Mouse (Mus musculus) WW6 (cell line): Measurements from ENCODE around the gene Sipa1l1.

Experiments used
- DNase-seq: peaks from one replicate; pipeline ENCODE4 v3.0.0-alpha.2; 2013; ENCODE audit warnings: low read depth, low spot score

The Sipa1l1 gene

DNA sequence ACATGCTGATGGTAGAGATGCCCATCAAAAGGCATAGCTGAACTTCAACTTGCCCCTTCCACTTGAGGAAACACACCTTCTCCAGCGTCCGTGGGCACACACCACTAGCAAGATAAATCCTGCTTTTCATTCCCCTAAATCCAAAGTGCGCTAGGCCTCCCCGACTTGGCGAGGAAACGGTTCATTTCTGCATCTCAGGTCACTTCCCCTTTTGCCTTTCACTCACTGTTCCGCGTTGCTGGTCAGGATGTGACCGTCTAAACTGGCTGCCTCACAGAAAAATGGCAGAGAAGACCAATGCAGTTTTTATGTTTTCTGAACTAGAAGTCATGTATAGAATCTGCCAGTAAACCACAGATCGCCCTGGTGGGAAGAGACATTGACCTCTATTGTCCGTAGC, 256.7 kb downstream of the Sipa1l1 start:
- DNase-seq, result no peak

- DNase-seq, result no peak
Measured at GRCm38 (mm10) chr12:82427416-82427815, 258.3 kb downstream of the Sipa1l1 start.

DNA sequence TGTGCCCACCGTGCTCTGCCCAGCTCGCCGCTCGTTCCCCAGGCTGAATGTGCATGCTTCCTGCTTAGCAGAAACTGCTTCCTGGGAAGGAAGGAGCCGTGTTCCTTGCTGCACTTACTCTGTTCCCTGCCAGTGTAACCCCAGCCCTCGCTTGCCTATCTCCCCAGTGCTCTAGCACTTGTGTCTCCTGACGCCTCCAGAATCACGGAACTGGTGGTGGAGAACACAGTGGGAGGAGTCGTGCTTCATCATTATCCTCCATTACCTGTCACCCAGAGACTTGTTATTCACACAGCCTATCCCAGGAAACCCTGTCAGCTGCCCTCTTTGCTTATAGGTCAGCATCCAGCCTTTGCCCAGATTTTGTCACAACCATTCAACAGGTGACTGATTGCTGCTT, 259.3 kb downstream of the Sipa1l1 start:
- DNase-seq, result no peak

DNA sequence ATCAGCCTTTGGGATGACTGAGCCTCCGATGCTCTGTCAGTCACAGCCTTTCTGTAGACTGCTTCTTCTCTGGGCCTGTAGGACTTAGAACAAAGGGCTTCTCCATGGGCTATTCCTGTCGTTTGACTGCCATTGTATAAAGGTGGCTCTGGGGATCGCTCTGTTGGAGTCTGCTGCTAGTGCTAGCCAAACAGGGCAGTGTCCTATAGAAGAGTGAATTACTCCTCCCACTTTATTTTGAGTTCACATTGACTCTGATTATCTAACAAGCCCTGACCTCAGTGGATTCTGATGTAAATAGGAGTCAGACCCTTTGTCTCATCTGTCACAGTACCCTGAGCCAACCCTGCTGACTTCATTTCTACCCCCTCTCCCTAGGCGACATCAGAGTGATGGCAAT, 264.2 kb downstream of the Sipa1l1 start:
- no peak for DNase-seq

GRCm38 (mm10) chr12:82434591-82434990, 265.5 kb downstream of the Sipa1l1 start:
- no peak for DNase-seq

GRCm38 (mm10) chr12:82441479-82441878, 272.4 kb downstream of the Sipa1l1 start:
- no peak for DNase-seq

GRCm38 (mm10) chr12:82446609-82447024, 277.5 kb downstream of the Sipa1l1 start:
- no peak for DNase-seq

DNA sequence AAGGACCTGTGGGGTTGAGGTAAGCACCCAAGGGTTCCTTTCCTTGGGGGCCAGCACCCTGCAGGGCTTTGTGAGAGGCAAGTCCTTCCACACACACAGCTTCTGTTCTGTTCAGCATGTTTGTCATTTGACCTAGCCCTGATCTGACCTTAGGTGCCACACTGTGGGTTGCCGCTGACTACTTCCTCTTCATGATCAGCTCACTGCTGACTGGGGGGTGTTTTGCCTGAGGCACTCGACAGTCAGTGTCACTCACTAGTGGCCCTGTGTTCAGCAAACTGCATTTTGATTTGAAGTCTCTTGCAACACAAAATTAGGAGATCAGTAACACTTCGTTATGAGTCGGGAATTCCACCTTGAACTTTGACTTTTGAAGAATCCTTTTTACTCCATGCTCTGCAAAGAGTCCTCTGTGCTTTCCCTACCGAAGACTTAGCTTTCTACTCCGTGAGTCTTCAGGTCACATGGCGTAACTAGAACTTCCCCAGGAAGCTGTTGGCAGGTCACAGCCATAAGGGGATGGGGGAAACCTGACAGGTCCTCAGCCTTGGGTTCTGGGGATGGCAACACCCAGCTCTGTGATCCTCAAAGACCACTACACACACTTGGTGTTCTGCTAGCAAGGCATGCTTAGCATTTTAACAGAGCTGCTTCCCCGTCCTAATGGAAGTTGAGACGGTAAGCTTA, 279.2 kb downstream of the Sipa1l1 start:
- DNase-seq, result no peak

GRCm38 (mm10) chr12:82452428-82452827, 283.3 kb downstream of the Sipa1l1 start:
- DNase-seq, result no peak

- no peak for DNase-seq
Measured at GRCm38 (mm10) chr12:82454415-82454814, 285.3 kb downstream of the Sipa1l1 start.

- DNase-seq, result no peak
Measured at GRCm38 (mm10) chr12:82455700-82456413, 286.7 kb downstream of the Sipa1l1 start.

- DNase-seq, result no peak
Measured at GRCm38 (mm10) chr12:82456414-82456805, 287.3 kb downstream of the Sipa1l1 start.

DNA sequence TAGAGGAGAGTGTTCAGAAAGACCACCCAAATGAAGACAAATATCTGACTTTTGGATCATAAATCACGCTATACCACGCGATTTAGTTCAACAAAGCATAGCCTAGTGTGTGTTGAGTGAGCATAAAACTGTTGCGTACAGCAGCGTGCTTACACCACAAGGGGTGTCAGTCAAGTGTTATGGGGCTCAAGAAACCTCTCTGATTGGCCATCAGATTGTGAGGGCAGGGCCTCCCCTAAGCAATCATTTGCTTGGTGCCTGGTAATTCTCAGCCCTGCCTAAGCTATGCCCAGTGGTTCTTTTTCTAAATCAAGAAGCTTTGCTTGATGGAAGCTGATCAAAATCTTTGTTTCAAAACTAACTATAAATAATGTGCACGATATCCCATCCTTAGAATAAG, 288.5 kb downstream of the Sipa1l1 start:
- DNase-seq, result no peak

DNA sequence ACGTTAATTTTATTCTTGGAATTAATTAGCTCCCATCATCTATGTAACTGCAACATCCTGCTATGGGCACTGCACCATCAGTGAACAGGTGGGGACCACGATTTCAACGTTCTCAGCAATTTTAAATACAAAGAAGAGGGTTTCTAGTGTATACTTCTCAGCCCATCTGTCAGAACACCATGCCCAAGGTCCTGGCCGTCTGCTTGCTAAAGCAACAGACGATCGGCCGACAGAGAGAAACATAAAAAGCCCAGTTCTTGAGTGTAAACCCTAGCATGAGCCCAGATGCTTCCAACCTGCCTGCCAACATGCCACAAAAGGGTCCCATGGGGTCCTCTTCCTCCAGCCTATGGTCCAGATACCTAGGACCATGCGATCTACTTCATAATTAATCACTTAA, 288.9 kb downstream of the Sipa1l1 start:
- no peak for DNase-seq

- no peak for DNase-seq
Measured at GRCm38 (mm10) chr12:82467234-82467633, 298.1 kb downstream of the Sipa1l1 start.

DNA sequence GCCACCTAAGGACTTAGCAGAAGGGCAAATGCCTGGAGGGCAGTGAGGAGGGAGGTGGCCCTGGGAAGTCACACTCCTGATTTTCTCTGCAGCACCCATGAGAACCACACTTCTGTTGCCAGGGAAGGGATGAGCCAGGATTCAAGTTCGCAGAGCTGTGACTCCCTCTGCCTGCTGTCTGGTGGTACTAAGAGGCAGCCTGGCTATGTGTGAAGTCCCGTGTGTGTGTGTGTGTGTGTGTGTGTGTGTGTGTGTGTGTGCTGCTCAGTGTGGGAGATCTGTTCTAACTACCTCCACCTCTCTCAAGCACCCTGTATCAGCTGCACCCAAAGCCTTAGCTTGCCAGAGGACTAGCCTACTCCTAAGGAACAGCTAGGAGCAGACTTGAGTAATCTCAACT, 298.5 kb downstream of the Sipa1l1 start:
- DNase-seq, result no peak

DNA sequence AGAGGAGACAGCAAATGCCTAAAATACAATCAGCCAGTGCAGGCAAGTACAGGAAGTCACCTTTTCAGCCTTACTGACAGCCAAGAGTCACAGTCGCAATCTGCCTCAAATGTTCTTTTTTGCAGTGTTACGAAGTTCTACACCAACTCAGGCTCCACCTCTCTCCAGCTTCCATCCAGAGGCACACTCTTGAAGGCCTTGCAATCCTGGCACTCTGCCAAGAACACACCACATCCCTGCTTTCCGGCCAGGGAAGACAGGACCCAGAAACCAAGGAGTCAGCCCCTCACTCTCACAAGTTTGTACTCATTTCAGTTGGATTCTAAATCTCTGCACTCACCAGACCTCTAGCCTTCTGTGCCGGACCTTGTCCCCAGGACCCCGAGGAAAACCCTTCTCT, 299.3 kb downstream of the Sipa1l1 start:
- DNase-seq, result no peak

DNA sequence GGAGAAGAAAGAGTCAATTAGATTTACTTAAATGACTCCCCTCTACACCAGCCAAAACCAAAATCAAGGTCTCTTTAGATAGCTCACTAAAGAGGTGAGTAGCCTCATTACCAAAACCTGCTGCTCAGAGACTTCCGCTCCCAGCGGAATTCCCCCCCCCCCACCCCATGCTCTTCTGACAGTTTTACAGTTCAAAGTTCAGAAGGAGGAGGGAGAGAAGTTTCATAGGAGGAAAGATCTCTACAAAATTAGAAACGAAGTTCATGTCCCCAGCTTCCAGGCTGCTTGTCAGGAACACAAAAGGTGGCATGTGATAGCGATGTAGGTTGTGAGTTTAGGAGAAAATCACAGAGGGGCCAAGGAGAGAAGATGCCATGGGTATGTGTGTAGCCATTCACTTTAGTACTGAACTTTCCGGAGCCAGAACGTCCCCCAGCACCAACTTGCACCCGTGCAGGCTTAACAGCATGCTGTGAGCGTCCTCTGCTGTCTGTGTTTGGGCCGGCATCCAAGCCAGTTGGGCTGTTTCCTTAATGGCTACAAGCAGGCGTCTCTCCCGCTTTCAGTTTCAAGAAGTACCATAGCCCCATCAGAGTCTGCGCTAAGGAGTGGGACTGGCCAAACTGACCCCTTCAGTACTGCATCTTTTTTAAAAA, 300.7 kb downstream of the Sipa1l1 start:
- no peak for DNase-seq

DNA sequence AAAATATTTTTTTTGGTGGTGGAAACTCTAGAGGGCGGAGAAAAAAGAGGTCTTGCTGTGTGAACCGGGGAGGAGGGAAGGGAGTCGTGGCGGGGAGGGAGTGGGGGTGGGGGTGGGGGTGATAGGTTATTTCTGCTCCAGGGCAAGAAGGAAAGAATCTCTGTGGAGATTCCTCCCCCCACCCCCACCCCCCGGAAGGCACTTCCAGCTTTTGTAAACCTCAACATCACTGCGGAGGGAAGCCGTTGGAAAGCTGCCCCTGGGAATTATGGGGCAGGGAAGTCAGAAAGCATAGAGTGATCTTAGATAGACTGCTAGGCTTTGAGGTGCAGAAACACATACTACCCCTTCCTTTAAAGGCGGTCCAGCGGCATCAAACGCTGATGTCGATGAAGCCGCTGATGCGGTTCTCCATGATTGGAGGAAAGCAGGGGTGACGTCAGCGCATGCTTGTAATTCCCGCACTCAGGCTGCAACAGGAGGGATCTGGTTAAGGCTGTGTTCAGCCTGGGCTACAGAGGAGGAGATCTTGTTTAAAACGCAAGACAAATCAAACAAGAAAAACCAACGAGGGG, 301.3 kb downstream of the Sipa1l1 start:
- DNase-seq, result no peak

GRCm38 (mm10) chr12:82472796-82473195, 303.7 kb downstream of the Sipa1l1 start:
- no peak for DNase-seq

- no peak for DNase-seq
Measured at GRCm38 (mm10) chr12:82473238-82473637, 304.1 kb downstream of the Sipa1l1 start.

DNA sequence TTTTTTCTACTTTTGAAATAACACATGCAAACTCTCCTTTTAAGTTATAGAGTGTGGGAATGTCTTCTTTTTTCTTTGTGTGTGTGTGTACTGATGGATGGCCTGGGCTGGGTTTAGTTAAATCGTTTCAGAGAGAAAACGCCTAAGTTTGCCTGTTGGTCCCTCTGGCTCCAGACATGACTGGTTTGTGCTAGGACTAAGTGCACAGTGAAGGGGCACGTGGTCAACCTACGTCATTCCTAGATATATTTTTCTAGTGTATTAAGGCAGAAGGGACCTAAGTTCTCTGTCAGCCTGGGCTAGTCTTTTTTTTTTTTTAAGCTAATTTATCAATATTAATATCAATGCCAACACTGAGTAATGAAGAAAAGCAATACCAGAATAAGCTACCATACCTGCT, 305.3 kb downstream of the Sipa1l1 start:
- DNase-seq, result no peak

DNA sequence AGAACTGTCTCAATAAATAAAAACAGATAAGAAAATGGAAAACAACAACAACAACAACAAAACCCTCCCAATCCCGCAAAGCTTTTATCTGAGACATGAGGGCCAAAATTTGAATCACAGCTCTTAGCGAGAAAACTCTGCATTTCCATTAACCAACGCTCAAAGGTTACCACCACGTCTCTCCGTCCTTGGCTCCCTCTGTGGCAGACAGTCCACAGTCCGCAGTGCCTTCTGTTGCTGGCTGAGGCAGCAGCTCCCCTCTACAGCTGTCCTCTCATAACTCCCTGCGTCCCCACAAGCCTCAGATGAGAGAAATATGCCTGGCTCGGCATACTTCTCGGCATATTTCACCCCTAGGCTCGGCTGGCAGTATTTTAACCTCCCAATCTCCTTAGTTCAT, 306.9 kb downstream of the Sipa1l1 start:
- no peak for DNase-seq
